Mouse (Mus musculus) induced T-regulatory cell, adult 2 months (primary cell): ENCODE measurements at regions not wholly inside any gene's neighbourhood (a gene's known extent, or its start where the extent isn't known, plus 50 kb on each side); places are given as distances from the start of the nearest gene placed in this dataset.

Experiments used
- DNase-seq: peaks from one replicate; pipeline ENCODE4 v3.0.0-alpha.2; 2012; ENCODE audit warnings: low read depth

GRCm38 (mm10) chr13:7870266-7870665, 332.4 kb upstream of the Adarb2 start:
- no peak for DNase-seq

- peak; percentile 0 for DNase-seq
Measured at GRCm38 (mm10) chr13:7915327-7915726, 287.3 kb upstream of the Adarb2 start.
